Mouse (Mus musculus) C2C12 (cell line): ENCODE measurements around the gene Mrm1.

Experiments
- CEBPB ChIP-seq: IDR thresholded peaks from one replicate; pipeline ENCODE4 v1.6.1; 2011; ENCODE audit warnings: low read depth, mild to moderate bottlenecking, control low read depth, moderate library complexity
- CTCF ChIP-seq: IDR thresholded peaks from one replicate; pipeline ENCODE4 v1.5.1; 2011; ENCODE audit not compliant: control insufficient read depth, insufficient read depth, insufficient read length
- FOSL1 ChIP-seq: IDR thresholded peaks from one replicate; pipeline ENCODE4 v1.8.0; 2011; ENCODE audit warnings: mild to moderate bottlenecking, low read length; ENCODE audit not compliant: poor library complexity, insufficient read depth, severe bottlenecking
- MAX ChIP-seq: IDR thresholded peaks from one replicate; pipeline ENCODE4 v1.6.1; 2011; ENCODE audit warnings: mild to moderate bottlenecking, control low read depth
- MYOD1 ChIP-seq: IDR thresholded peaks from one replicate; pipeline ENCODE4 v1.6.1; 2011; ENCODE audit warnings: low read depth; ENCODE audit not compliant: control insufficient read depth, insufficient read length
- USF1 ChIP-seq: IDR thresholded peaks from one replicate; pipeline ENCODE4 v1.6.1; 2011; ENCODE audit warnings: low read depth, mild to moderate bottlenecking, control low read depth, moderate library complexity

GRCm38 (mm10) chr11:84855285-84855684, 36.0 kb upstream of the Mrm1 start:
- TF ChIP-seq CTCF (no peak), MYOD1 (no peak), USF1 (no peak), CEBPB (no peak), MAX (no peak), FOSL1 (no peak)
